Mouse (Mus musculus): ENCODE measurements around the gene Plau.

Plau gene

DNA sequence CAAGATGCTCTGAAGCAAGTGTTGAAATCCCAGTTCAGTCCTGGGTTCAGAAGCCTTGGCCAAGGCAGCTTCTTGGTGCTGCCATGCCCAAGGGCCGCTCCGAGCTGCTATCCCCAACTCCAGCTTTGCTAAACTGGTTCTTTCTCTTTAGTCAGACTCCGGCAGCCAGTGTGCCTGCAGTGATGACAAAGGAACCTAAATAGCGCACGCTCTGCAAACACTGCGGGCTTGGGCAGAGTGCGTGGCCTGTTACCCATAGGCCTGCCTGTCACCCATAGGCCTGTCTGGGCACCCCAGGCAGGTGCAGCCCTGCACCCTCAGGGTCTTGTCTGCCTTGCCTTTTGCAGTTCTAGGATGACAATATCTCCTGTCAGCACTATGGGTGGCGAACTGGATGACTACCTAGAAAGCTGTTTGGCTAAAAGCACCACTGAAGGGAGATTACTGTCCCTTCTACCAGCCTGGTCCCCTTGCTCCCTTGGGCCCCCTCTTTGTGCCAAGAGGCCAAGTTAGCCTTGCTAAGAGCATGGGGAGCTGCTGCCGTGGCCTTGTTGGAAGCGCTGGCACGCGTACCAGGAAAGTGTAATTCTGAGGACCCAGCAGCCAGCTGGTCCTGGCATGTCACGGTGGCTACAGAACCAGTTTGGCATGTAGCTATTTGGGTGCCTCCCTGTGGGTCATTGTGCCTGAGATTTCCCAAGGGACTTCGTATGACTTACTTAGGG, 30.2 kb upstream of the Plau start:
- DNase-seq (ENCODE audit: low spot score in 2 of 2) = no peak

DNA sequence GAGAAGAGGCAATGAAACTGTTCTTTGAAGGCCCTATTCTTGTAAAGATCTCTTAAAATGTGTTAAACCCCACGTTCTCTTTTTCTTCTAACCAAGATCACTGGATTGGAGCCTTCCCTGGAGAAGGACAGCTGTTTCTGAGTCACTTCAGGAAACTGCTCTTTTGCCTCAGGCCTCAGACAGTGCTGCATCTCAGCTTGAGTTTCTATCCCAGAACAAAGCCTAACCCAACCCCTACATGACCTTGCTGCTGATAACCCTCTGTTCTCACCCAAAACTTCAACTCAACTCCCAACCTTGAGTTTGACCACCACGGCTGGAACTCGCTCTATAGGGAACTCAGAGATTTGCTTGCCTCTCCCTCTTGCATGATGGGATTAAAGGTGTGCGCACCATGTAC, 27.1 kb upstream of the Plau start:
- no peak for DNase-seq (ENCODE audit: low spot score in 2 of 2)

DNA sequence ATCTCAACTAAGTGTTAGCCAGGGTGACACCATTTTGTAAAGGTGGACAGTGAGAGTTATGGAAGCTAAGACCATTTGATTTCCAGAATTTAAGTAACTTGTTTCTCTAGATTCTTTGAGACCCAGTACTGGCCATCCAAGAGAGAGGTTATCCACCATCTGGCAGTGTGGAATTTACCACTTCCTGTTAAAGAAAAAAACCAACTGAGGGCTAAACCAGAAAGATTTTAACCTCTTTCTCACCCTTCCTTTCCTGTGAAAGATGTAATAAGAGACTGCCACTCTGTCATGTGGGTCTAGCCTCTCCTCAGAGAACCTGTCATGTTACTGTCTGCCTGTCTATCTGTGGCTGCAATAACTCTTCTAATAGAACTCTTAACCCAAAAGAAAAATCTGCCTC, 26.6 kb upstream of the Plau start:
- no peak for DNase-seq (ENCODE audit: low spot score in 2 of 2)

DNA sequence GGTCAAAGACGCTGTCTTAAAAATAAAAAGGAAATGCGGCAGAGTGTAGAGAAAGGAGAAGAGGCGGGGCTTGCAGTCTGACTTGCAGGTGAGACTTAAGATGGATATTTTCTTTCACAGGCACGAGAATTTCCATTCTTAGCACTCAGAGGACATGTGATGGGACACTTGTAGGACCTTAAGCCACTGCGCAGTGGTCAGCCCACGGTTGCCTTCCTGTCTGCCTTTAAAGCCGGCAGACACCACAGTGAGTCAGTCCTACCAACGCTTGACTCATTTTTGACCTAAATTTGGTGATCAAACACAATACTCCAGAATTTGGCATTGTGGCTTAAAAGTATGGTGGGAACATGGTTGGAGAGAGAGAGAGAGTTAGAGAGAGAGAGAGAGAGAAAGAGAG, 25.2 kb upstream of the Plau start:
- no peak for DNase-seq (ENCODE audit: low spot score in 2 of 2)

DNA sequence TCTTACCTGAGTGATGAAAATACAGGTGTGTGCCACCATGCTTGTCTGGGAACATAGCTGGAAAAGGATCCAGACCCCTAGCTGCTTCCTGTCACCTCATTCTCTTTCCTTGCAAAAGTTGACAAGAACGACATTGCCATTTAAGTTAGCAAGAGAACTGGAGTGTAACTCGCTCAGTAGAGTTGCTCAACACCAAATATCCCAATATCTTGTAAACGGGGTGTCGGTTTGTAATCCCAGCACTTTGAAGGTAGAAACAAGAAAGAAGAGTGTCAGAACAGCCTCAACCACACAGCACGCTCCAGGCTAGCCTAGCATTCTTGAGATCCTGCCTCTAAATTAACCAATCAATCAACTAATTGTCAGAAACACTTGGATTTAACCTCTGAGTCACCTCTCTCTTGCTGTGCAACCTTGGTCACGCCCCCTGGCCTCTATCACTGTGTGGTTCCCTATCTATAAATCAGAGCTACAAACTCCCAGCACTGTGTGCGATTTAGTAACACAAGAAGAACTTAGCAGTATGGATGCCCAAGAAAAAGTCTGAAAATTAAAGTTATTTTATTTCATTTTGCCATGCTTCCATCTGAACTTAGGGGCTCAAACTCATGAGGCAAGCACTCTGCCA, 24.6 kb upstream of the Plau start:
- DNase-seq (ENCODE audit: low spot score in 2 of 2) = no peak

DNA sequence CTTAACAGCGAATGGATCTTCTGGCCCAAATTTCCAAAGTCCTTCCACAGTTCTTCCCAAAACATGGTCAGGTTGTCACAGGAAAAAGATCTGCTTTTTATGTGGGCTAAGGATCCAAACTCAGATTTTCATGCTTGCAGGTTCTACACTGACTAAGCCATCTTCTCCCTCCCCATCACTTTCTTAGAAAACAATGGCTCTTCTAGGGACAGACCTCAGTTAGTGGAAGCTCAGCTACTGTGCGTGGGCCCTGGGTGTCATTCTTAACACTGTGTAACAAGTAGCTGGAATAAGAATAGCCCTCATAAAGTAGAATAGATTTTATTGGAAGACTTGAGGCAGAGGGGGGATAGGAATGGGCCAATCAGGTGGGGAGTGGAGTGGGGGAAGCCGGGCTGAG, 21.0 kb upstream of the Plau start:
- DNase-seq (ENCODE audit: low spot score in 2 of 2) = no peak

DNA sequence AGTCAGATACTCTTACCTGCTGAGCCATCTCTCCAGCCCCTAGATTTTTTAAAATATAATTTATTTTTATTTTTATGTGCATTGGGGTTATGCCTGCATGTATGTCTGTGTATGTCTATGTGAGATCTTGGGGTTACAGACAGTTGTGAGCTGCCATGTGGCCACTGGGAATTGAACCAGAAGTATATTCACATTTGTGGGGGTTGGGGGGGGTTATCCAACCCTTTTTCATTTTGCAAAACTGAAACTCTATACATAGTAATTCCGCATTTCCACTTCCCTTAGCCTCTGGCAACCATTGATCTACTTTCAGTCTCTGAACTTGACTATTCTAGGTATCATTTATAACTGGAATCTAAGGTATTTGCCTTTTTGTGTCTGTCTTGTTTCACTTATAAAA, 11.9 kb upstream of the Plau start:
- DNase-seq (ENCODE audit: low spot score in 2 of 2) = no peak

DNA sequence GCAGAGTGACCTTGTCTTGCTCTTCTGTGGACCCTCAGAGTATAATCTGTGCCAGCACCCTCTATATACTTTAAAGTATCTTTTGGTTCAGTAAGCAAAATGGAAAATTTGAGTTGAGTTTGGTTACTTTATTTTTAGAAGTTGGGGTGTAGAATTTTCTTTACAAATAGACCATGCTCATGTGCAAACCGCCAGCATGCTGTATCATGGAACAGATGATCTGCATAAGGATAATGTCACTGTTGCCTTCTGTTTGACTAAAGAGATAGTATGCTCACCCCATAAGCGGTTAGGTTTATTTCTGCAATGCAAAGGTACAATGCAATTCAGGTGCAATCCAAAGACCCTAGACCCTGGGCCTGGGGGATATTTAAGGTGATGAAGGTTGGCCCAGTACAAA, 10.9 kb upstream of the Plau start:
- DNase-seq (ENCODE audit: low spot score in 2 of 2) = no peak

DNA sequence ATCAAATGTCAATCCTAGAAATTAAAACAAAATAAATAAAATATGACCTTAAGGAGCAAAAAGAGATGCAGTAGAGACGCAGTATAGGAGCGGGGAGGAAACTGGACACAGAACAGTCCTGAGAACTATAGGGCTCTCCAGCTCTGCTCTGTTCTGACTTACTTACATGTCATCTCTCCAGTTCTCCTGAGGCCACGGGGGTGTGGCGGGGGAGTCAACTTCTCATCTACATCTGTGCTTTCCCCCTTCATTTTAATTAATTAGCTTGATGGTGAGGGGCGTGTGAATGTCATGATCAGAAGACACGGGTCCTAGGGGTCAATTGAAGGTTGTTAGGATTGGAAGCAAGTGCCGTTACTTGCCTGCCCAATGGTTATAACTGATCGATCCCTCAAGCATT, 9.4 kb upstream of the Plau start:
- no peak for DNase-seq (ENCODE audit: low spot score in 2 of 2)

DNA sequence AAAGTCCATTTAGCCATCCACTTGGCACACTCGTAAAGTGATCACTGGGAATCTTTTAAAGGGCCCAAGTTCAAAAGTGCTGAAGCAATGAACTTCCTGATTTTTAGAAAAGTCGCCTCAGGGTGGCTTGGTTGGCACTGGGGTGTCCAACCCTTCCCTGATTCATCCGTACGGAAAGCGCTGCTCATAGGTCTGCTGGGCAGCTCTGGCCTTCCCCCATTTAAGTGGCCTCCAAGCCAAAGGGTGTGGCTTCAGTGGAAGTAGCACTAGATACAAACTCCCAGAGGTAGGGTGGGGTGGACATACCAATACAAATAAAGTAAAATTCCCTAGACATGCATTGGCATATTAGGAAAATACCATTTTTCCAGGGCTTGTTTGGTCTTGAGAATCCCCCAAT, 9.0 kb upstream of the Plau start:
- no peak for DNase-seq (ENCODE audit: low spot score in 2 of 2)

DNA sequence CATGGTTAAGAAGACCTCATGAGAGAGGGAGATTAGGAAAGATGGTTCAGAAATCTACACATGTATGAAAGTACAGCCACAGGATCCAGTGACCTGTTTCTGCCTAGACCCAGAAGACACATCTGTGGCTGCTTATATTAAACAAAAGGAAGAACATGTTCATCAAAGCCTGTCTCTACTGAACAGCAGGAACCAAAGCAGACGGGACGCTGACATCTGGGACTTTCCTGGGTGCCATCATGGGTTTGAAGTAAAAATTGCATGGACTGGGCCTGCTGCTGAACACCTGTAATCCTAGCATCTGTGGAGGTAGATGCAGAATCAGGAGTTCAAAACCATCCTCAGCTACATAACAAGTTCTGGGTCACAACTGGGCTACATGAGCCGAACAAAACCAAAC, 7.9 kb upstream of the Plau start:
- no peak for DNase-seq (ENCODE audit: low spot score in 2 of 2)

DNA sequence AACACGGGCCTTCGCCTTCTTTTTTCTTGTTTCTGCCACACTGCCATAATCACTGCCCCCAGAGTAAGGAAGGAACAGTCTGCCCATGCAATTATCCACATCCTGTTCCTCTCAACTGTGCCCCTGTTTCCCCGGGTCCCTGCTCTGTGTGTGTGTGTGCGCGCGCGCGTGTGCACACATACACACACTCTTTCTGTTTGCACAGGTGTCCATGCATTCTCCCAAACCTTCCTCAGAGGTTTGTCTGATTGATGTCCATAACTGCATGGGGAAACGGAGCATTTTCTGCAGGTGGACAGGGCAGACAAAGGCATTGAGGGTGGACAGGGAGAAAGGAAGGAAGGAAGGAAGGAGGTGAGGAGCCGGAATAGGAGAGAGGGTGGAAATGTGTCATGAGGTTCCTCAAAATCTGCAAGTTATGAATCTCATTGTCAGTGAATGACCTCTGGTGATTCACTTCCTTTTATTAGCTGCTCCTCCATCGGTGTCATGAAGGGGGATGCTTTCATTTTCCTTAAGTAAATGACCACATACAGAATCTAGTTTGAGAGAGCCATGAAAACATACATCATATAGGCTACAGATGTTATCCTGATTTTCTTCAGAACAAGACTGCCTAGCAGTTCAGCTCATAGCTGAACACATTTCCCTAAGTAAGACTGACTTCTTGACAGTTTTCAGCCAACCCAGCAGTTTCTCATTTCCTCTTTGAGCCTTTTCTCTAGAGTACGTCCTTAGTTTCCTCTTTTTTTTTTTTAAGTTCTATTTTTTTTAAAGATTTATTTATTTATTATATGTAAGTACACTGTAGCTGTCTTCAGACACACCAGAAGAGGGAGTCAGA, 6.7 kb upstream of the Plau start:
- DNase-seq (ENCODE audit: low spot score in 2 of 2) = no peak

DNA sequence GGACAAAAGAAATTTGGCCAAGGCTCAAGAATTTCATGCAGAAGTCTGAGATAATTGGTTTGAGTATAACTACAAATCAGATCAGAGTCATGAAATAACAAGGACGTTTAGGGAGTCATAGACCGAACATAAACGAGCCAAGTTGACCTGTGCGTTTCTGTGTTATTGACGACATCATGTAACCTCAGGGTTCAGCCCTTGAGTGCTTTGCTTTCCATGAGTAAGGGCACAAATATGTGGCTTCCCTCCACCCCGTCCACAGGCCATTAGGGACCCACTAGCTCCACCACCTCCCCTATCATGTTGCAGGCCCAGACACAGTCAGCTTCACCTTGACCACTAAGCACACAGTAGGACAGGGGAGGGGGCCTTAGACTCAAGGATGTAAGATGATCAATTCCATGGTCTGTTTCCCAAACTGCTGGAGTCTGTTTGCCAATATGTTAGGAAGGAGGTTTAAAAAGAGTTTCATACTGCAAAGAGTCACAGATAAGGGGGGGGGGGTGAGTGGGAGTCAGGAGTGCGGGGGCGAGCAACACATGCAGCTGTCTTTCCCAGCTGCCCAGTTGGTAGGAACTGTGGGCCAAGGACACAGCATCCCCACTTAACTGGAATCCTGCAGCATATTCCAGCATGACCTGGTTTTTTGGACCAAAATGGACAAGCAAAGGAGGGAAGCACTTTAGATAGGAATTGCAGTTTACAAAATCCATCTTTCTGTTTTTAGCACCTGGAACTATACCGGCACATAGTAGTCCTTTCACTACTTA, 5.1 kb upstream of the Plau start:
- no peak for DNase-seq (ENCODE audit: low spot score in 2 of 2)

DNA sequence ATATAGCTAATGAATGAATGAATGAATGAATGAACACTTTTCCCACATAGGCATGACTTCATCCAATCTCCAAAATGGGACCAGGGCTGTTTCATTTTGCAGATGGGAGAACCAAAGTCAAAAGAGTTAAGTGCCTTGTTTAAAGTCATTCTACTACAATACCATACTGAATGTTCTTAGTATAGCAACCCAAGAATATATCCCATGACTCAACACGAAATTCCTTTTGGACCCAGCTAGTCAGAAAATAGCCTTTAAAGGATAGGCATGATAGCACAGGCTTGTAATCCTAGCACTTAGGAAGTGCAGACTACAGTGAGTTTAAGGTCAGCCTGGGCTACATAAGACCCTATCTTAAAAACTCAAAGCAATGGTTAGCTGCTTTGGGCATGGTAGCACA, 4.5 kb upstream of the Plau start:
- DNase-seq (ENCODE audit: low spot score in 2 of 2) = no peak

DNA sequence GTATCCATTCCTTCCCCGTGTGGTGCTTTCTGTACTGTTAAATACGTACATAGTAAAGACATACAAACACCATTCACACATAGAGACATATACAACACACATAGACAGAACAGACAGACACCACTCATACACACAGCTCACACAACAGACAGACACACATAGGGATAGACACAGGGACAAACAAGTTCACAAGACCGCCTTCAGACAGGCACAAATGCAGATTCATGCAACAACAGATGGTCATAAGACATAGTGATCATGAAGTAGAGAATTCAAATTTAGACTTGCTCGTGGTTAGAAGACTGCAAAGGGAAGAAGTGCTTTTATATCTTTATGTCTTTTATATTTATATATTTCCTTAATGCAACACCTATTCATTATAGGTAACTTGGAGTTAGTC, 2.9 kb upstream of the Plau start:
- no peak for DNase-seq (ENCODE audit: low spot score in 2 of 2)

DNA sequence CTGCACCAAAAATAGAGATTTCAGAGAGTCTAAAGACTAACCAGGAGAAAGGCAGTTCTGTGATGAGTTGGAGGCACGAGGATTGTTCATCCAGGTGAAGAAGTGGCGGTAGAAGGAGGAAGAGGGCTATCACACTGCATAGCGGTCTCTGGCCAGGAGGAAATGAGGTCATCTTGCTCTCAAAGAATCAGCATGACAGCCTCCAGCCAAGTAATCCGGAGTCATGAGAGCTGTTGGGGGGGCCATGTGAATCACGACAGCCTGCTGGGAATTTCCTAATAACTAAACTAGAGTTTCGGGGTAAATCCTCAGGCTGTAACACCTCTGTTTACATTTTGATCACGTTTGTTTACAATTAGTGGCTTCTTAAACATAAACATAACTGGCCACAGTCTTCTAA, 2.3 kb upstream of the Plau start:
- no peak for DNase-seq (ENCODE audit: low spot score in 2 of 2)

DNA sequence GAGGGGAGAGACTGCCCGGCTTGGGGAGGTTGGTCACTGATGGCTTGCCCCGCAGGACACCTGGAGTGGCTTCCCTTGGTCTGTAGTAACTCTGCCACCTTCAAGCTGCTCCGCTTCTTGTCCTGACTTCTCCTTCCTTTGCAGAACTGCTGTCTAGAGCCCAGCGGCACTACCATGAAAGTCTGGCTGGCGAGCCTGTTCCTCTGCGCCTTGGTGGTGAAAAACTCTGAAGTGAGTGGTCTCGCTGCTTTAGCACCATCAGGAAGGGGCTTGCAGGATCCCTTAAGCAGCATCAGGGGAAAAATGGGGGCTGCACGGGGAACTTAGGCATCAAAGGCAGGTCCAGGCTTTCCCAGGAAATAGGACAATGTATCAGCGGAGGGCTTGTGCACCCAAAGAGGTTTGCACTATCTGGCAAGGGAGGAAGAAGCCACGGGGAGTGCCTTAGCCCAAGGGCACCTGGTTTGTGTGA, 481 bp downstream of the Plau start:
- no peak for DNase-seq (ENCODE audit: low spot score in 2 of 2)

DNA sequence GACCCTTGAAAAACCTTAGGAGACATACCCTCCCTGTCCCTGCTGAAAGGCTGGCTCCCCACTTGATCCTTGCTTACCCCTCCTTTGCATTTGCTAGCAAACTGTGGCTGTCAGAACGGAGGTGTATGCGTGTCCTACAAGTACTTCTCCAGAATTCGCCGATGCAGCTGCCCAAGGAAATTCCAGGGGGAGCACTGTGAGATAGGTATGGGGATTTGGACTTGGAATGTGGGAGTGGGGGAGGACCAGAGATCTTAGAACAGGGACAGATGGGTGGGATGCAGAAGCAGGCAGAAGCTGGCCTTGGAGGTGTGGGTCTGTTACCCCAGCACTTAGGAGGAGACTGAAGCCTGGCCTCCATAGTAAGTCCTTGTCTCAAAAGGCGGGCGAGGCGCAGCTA, 1.2 kb downstream of the Plau start:
- no peak for DNase-seq (ENCODE audit: low spot score in 2 of 2)

DNA sequence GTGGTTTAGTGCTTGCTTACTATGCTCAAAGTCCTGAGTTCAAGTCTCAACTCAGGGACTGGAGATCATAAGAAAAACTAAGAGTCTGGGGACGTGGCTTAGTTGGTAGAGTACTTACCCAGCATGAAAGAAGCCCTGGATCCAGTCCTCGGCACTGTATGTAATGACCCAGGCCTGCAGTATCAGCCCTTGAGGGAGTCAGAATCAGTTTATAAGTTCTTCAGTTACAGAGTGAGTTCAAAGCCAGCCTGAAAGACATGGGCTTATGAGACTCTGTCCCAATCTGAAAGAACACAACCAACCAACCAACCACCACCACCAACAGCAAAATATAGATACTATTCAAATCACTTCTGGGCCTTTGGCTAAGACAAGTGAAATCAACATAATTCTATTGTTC, 5.1 kb downstream of the Plau start:
- DNase-seq (ENCODE audit: low spot score in 2 of 2) = no peak

DNA sequence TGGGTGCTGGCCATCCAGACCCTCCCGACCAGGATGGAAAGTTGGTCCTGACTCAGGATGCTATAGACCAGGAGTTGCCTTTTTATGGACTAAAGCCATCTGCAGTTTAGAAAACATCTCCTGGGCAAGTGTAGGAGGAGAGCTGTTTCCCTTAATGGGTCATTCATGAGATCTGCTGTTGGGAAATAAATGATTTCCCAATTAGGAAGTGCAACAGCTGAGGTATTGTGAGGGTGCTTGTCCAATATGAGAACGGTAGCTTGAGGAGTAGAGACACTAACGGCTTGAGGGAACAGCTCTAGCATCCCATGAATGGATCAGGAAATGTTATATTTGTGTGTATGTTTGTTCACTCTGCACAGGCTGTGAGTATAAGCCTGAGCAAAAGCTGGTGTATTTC, 6.2 kb downstream of the Plau start:
- no peak for DNase-seq (ENCODE audit: low spot score in 2 of 2)

DNA sequence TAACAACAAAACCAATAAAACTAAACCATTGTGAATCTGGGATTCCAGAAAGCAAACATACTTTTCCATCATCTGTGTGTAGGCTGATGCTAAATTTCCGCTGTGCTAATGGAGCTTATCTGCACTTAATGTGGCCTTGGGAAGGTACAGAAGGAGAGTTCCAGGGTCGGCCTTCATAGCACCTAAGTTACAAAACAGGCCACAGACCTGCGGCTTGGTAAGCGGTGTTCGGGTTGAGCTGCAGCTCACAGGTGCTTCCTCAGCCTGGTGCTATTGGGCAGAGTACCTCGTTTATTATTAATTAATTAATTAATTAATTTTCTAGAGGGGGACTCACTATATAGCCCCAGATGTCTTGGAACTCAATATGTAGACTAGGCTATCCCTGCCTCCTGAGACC, 7.7 kb downstream of the Plau start:
- DNase-seq (ENCODE audit: low spot score in 2 of 2) = no peak
